Mouse (Mus musculus) kidney, adult 2 months (tissue): ENCODE data around the gene Nudt4. TPM values are rescaled to one million over a fixed set of nuclear protein-coding genes. Genes with fewer than 3 reads are reported as not detected.

Source experiments
- DNase-seq: peaks from one replicate; pipeline ENCODE4 v3.0.0; 2021
- H3K27ac ChIP-seq: fragments of 200-500 bp; 2 replicates; pipeline ENCODE4 v1.5.1; 2012; ENCODE audit warnings: low read depth, low read length, control low read depth, inconsistent platforms; ENCODE audit not compliant: insufficient read depth
- H3K27me3 ChIP-seq: fragments of 200-500 bp; replicated peaks from 2 replicates; pipeline ENCODE4 v1.6.1; 2012; ENCODE audit warnings: mild to moderate bottlenecking, moderate library complexity, low read length, inconsistent platforms; ENCODE audit not compliant: control insufficient read depth, insufficient read depth
- H3K36me3 ChIP-seq: fragments of 200-500 bp; 2 replicates; pipeline ENCODE4 v1.6.1; 2012; ENCODE audit warnings: mild to moderate bottlenecking, moderate library complexity, low read length, inconsistent platforms; ENCODE audit not compliant: control insufficient read depth, insufficient read depth
- H3K4me1 ChIP-seq: fragments of 200-500 bp; 2 replicates; pipeline ENCODE4 v1.6.1; 2011; ENCODE audit warnings: low read length; ENCODE audit not compliant: control insufficient read depth, insufficient read depth
- H3K4me3 ChIP-seq: fragments of 200-500 bp; 2 replicates; pipeline ENCODE4 v1.5.1; 2011; ENCODE audit warnings: mild to moderate bottlenecking, low read depth, low read length, control low read depth; ENCODE audit not compliant: insufficient read depth
- CTCF ChIP-seq: fragments of 200-500 bp; conservative IDR thresholded peaks from 2 replicates; pipeline ENCODE4 v1.5.1; 2011; ENCODE audit warnings: low read depth, mild to moderate bottlenecking, control low read depth, low read length, moderate library complexity, mixed read lengths; ENCODE audit not compliant: insufficient read depth, insufficient read length
- POLR2A ChIP-seq: fragments of 200-500 bp; IDR thresholded peaks from one replicate; pipeline ENCODE4 v1.6.1; 2011; ENCODE audit warnings: low read depth, low read length, control low read depth
- WGBS: fragments of 180-500 bp; shearing (Covaris S2); methylation state at CpG from one replicate; pipeline ENCODE4 v1.1.7; 2018; 5-methylcytosine and 5-hydroxymethylcytosine counted together
- polyA plus RNA-seq: library from polyadenylated mRNA; depleted of rRNA; stranded (reverse); fragments of >200 nt; gene quantifications from 2 replicates; pipeline ENCODE4 v1.2.3, GENCODE M21; 2012; rRNA removed

Nudt4 gene
- polyA plus RNA-seq, 1 experiment, result 92.7 TPM

DNA sequence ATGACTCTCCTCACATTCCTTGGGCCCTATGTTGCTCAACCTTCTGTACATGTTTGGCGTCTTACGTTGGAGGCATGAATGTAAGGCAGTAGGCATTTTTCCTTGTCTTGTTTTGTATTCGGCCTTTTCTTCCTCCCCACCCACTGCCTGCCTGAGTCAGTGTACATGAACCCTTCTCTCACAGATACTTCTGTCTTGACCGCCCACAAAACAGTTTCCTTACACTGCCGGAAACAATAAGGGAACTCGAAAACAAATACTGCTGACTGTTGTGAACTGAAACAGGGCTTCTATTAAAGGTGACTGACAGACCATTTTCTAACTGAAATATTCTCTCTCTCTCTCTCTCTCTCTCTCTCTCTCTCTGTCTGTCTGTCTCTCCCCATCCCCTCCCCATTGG, 55.2 kb downstream of the Nudt4 start:
- Histone ChIP-seq H3K4me1 (no peaks in the 10 kb centered on the region), H3K27ac (peak overlapping the region; percentile 45)

GRCm38 (mm10) chr10:95508126-95508525, 55.8 kb downstream of the Nudt4 start:
- TF ChIP-seq CTCF (no peak), POLR2A (no peak)
- Histone ChIP-seq H3K4me1 (no peaks in the 10 kb centered on the region), H3K36me3 (no peaks in the 10 kb centered on the region), H3K27ac (no peak overlapping the region), H3K4me3 (no peak overlapping the region), H3K27me3 (no peaks in the 10 kb centered on the region)
- 85% methylated on average over 8 of the region's 8 CpGs for WGBS
- no peak for DNase-seq

More for the DNA sequence above, 55.2 kb downstream of the Nudt4 start:
- no peak for TF ChIP-seq CTCF
- TF ChIP-seq POLR2A, result no peak
- no peaks in the 10 kb centered on the region for H3K27me3 ChIP-seq
- WGBS, result 75% methylated on average over 6 of the region's 6 CpGs
- H3K4me3 ChIP-seq, result no peak overlapping the region
- no peaks in the 10 kb centered on the region for H3K36me3 ChIP-seq
- DNase-seq, result no peak

DNA sequence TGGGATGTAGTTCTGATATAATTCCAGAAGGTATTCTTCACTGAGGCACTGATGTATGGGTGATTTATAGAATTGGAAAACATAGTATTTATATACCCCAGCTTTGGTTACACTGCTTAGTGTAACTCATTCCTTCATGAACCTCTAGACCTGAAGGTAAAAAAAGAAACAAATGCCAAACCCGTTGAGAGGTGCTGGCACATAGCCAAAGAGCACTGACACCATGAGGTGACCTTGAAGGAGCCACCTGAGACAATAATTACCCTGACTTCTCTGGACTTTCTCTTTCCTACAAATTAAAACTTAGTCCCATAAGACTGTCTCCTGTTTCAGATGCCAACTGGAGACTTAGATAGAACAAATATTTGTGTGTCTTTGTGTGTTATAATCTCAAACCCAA, 59.6 kb downstream of the Nudt4 start:
- H3K4me1 ChIP-seq, result peaks cover 5% of the 10 kb centered on the region; the same call in 1 of the 2 replicates
- TF ChIP-seq POLR2A (no peak), CTCF (no peak)
- WGBS, result 7% methylated on average over 1 of the region's 1 CpGs
- H3K36me3 ChIP-seq, result no peaks in the 10 kb centered on the region
- H3K27me3 ChIP-seq, result no peaks in the 10 kb centered on the region
- no peak overlapping the region for H3K4me3 ChIP-seq
- no peak overlapping the region for H3K27ac ChIP-seq
- peak; percentile 62 for DNase-seq

DNA sequence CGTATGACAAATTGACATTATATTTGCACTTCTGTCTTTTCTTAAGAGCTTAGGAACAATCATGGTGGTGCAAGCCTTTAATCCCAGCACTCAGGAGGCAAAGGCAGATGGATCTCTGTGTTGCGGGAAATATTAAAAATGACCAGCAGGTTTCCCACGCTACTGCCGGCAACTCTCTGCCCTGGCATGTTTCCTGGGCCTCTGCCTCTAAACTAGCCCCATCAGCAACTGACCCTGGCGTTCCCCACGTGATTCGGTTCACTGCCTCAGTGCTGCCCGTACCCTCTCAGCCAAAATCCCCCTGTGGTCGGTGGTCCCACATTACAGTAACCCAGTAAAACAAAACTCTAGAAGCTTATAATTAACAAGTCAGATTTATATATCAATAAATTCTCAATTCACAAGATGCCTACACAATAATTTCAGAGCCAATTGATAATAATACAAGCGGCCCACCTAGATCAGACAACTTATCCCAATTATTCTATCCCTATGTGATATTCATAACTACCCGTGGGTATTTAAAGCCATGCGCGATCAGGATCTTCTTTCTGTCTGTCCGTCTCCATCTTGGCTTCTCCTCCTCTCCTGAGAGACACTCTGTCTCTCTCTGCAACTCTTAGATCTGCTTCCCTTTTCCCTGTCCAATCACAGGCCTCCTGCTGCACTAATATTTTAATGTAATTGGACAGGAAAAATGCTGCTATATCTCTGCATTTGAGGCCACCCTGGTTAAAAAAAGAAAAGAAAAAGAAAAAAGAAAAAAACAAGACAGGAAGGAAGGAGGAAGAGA, 60.3 kb downstream of the Nudt4 start:
- Histone ChIP-seq H3K27me3 (no peaks in the 10 kb centered on the region), H3K4me3 (no peak overlapping the region), H3K27ac (no peak overlapping the region), H3K36me3 (no peaks in the 10 kb centered on the region), H3K4me1 (peaks cover 5% of the 10 kb centered on the region; the same call in 1 of the 2 replicates)
- TF ChIP-seq CTCF, result no peak
- no peak for TF ChIP-seq POLR2A
- 65% methylated on average over 14 of the region's 14 CpGs for WGBS
- no peak for DNase-seq

- TF ChIP-seq POLR2A, result peak; percentile 74
- TF ChIP-seq CTCF, result no peak
- Histone ChIP-seq H3K27ac (peak within 1 kb of the TSS; percentile 98), H3K36me3 (peaks cover 1% of the 10 kb centered on the region; the same call in 1 of the 2 replicates), H3K4me3 (peak within 1 kb of the TSS; percentile 98), H3K27me3 (no peaks in the 10 kb centered on the region), H3K4me1 (peaks cover 5% of the 10 kb centered on the region; the same call in 1 of the 2 replicates)
- DNase-seq, result peak; percentile 94
- WGBS, result under 1% methylated on average over 35 of the region's 35 CpGs
Observed at GRCm38 (mm10) chr10:95501463-95502081, 62.4 kb downstream of the Nudt4 start, which contains the start of gene Mrpl42. Gene Mrpl42 (minus strand): TSS chr10:95501940.

GRCm38 (mm10) chr10:95501033-95501432, 62.9 kb downstream of the Nudt4 start:
- WGBS, result under 1% methylated on average over 7 of the region's 7 CpGs
- DNase-seq, result no peak
- Histone ChIP-seq H3K4me1 (peaks cover 5% of the 10 kb centered on the region; the same call in 1 of the 2 replicates), H3K4me3 (peak overlapping the region; percentile 98), H3K27me3 (no peaks in the 10 kb centered on the region), H3K27ac (peak overlapping the region; percentile 98), H3K36me3 (peaks cover 1% of the 10 kb centered on the region; the same call in 1 of the 2 replicates)
- TF ChIP-seq CTCF (no peak), POLR2A (no peak)

Other genes starting within 250 kb of the Nudt4 start
- 20.0 and 22.5 TPM in 2 replicates for gene Cradd, start 240.0 kb downstream of the Nudt4 start, polyA plus RNA-seq
- gene Socs2, start 147.0 kb downstream of the Nudt4 start, polyA plus RNA-seq, result 24.5 and 42.9 TPM in 2 replicates
- 242 and 322 TPM in 2 replicates for gene Mrpl42, start 62.2 kb downstream of the Nudt4 start, polyA plus RNA-seq
- gene Ube2n, start 49.0 kb downstream of the Nudt4 start, polyA plus RNA-seq, result 41.7 and 53.2 TPM in 2 replicates
- gene Anapc15-ps, start 109.3 kb upstream of the Nudt4 start, polyA plus RNA-seq, result not detected in 2 replicates